Mouse (Mus musculus) CH12.LX (cell line): Measurements from ENCODE around the gene Tgfb1. TPM values are rescaled to one million over a fixed set of nuclear protein-coding genes. Genes with fewer than 3 reads are reported as not detected.

Source experiments
- DNase-seq: peaks from one replicate; pipeline ENCODE4 v3.0.0-alpha.2; 2013; ENCODE audit errors: extremely low read depth
- H3K27ac ChIP-seq: 2 replicates; pipeline ENCODE4 v1.5.1; 2012; ENCODE audit warnings: low read depth, mild to moderate bottlenecking, control low read depth, moderate library complexity; ENCODE audit not compliant: insufficient read depth
- H3K27me3 ChIP-seq: replicated peaks from 2 replicates; pipeline ENCODE3; 2012; ENCODE audit warnings: inconsistent platforms
- H3K36me3 ChIP-seq, 2 experiments: replicated peaks in 1 of 2; 2 replicates each; pipeline versions ENCODE3 to v1.6.1; 2012; ENCODE audit warnings: inconsistent platforms in 1 of 2, low read length in 1 of 2, mild to moderate bottlenecking in 1 of 2, mixed read lengths in 1 of 2, moderate library complexity in 1 of 2; ENCODE audit not compliant: control insufficient read depth in 1 of 2, insufficient read depth in 1 of 2
- H3K4me1 ChIP-seq, 2 experiments: 2 replicates each; pipeline ENCODE4 v1.6.1; 2012; ENCODE audit warnings: inconsistent platforms in 1 of 2, moderate library complexity in 1 of 2; ENCODE audit not compliant: insufficient read depth in 2 of 2, control insufficient read depth in 1 of 2
- H3K4me2 ChIP-seq: 2 replicates; pipeline ENCODE4 v1.6.1; 2012; ENCODE audit warnings: low read depth, mild to moderate bottlenecking, control low read depth; ENCODE audit not compliant: poor library complexity, insufficient read depth, severe bottlenecking
- H3K4me3 ChIP-seq, 3 experiments: fragments of 150-350 bp in 1 of 3; sonication (generic) in 1 of 3; replicated peaks in 1 of 3; 2 replicates each; pipeline versions ENCODE3 to v1.5.1; 2011 to 2012; ENCODE audit warnings: low read depth in 2 of 3, low read length in 2 of 3, mild to moderate bottlenecking in 2 of 3, moderate library complexity in 2 of 3, control low read depth in 1 of 3, improper control_type of control experiment in 1 of 3, inconsistent platforms in 1 of 3, mixed read lengths in 1 of 3; ENCODE audit not compliant: poor library complexity in 1 of 3
- H3K79me2 ChIP-seq: replicated peaks from 2 replicates; pipeline ENCODE4 v1.6.1; 2012; ENCODE audit warnings: mild to moderate bottlenecking, moderate library complexity; ENCODE audit not compliant: control insufficient read depth, poor library complexity, insufficient read depth, severe bottlenecking; ENCODE audit errors: extremely low read depth
- H3K9ac ChIP-seq: 2 replicates; pipeline ENCODE4 v1.6.1; 2012; ENCODE audit warnings: low read depth, mild to moderate bottlenecking, control low read depth, moderate library complexity; ENCODE audit not compliant: insufficient read depth
- H3K9me3 ChIP-seq: replicated peaks from 2 replicates; pipeline ENCODE3; 2012; ENCODE audit warnings: low read length, inconsistent platforms, mixed read lengths
- BHLHE40 ChIP-seq: IDR thresholded peaks from 2 replicates; pipeline ENCODE4 v1.6.1; 2011; ENCODE audit warnings: mild to moderate bottlenecking, low read depth, low read length, improper control_type of control experiment
- CHD2 ChIP-seq: IDR thresholded peaks from 2 replicates; pipeline ENCODE4 v1.6.1; 2011; ENCODE audit warnings: low read length, improper control_type of control experiment
- CTCF ChIP-seq, 2 experiments: IDR thresholded peaks in 1 of 2; conservative IDR thresholded peaks in 1 of 2; 2 replicates each; pipeline ENCODE4 v1.5.1; 2011 to 2012; ENCODE audit warnings: low read depth in 2 of 2, low read length in 2 of 2, improper control_type of control experiment in 1 of 2, inconsistent platforms in 1 of 2, mild to moderate bottlenecking in 1 of 2, moderate library complexity in 1 of 2
- E2F4 ChIP-seq: IDR thresholded peaks from 2 replicates; pipeline ENCODE4 v1.6.1; 2011; ENCODE audit warnings: low read depth, low read length, improper control_type of control experiment; ENCODE audit not compliant: insufficient replicate concordance
- ELF1 ChIP-seq: IDR thresholded peaks from 2 replicates; pipeline ENCODE4 v1.6.1; 2014; ENCODE audit warnings: low read depth, mild to moderate bottlenecking, inconsistent platforms, low read length, improper control_type of control experiment
- EP300 ChIP-seq: IDR thresholded peaks from 2 replicates; pipeline ENCODE4 v1.6.1; 2011; ENCODE audit warnings: low read length, improper control_type of control experiment
- ETS1 ChIP-seq: conservative IDR thresholded peaks from 2 replicates; pipeline ENCODE4 v1.6.1; 2012; ENCODE audit warnings: low read depth, mild to moderate bottlenecking, inconsistent platforms, low read length, improper control_type of control experiment, moderate library complexity
- GABPA ChIP-seq: IDR thresholded peaks from 2 replicates; pipeline ENCODE4 v1.6.1; 2012; ENCODE audit warnings: low read depth, low read length, improper control_type of control experiment, inconsistent platforms; ENCODE audit not compliant: insufficient replicate concordance
- HCFC1 ChIP-seq: IDR thresholded peaks from 2 replicates; pipeline ENCODE4 v1.6.1; 2012; ENCODE audit warnings: low read depth, mild to moderate bottlenecking, inconsistent platforms, low read length, improper control_type of control experiment
- IRF4 ChIP-seq: IDR thresholded peaks from 2 replicates; pipeline ENCODE4 v1.6.1; 2014; ENCODE audit warnings: low read depth, mild to moderate bottlenecking, inconsistent platforms, low read length, improper control_type of control experiment
- KAT2A ChIP-seq: IDR thresholded peaks from 2 replicates; pipeline ENCODE4 v1.6.1; 2012; ENCODE audit warnings: low read length, improper control_type of control experiment, inconsistent platforms; ENCODE audit not compliant: insufficient replicate concordance
- MAFK ChIP-seq: IDR thresholded peaks from 2 replicates; pipeline ENCODE4 v1.6.1; 2011; ENCODE audit warnings: low read length, improper control_type of control experiment; ENCODE audit not compliant: insufficient replicate concordance
- MAX ChIP-seq: IDR thresholded peaks from 2 replicates; pipeline ENCODE4 v1.6.1; 2011; ENCODE audit warnings: low read length, improper control_type of control experiment
- MAZ ChIP-seq: IDR thresholded peaks from 2 replicates; pipeline ENCODE4 v1.6.1; 2012; ENCODE audit warnings: low read depth, mild to moderate bottlenecking, inconsistent platforms, low read length, improper control_type of control experiment, moderate library complexity
- NELFE ChIP-seq: IDR thresholded peaks from 2 replicates; pipeline ENCODE4 v1.6.1; 2011; ENCODE audit warnings: low read depth, low read length, improper control_type of control experiment
- NRF1 ChIP-seq: IDR thresholded peaks from 2 replicates; pipeline ENCODE4 v1.6.1; 2014; ENCODE audit warnings: low read depth, mild to moderate bottlenecking, inconsistent platforms, low read length, improper control_type of control experiment, moderate library complexity
- PAX5 ChIP-seq: IDR thresholded peaks from 2 replicates; pipeline ENCODE4 v1.6.1; 2012; ENCODE audit warnings: low read length, inconsistent platforms, mixed read lengths
- POLR2A ChIP-seq: IDR thresholded peaks from 2 replicates; pipeline ENCODE4 v1.6.1; 2011; ENCODE audit warnings: low read depth, mild to moderate bottlenecking, improper control_type of control experiment, low read length
- RAD21 ChIP-seq: IDR thresholded peaks from 2 replicates; pipeline ENCODE4 v1.6.1; 2011; ENCODE audit warnings: low read depth, mild to moderate bottlenecking, low read length, improper control_type of control experiment, moderate library complexity
- SIN3A ChIP-seq: IDR thresholded peaks from 2 replicates; pipeline ENCODE4 v1.6.1; 2012; ENCODE audit warnings: low read length, improper control_type of control experiment, inconsistent platforms
- SMC3 ChIP-seq: IDR thresholded peaks from 2 replicates; pipeline ENCODE4 v1.6.1; 2011; ENCODE audit warnings: low read depth, low read length, improper control_type of control experiment
- TCF12 ChIP-seq: IDR thresholded peaks from 2 replicates; pipeline ENCODE4 v1.6.1; 2014; ENCODE audit warnings: low read depth, mild to moderate bottlenecking, inconsistent platforms, low read length, improper control_type of control experiment
- UBTF ChIP-seq: IDR thresholded peaks from 2 replicates; pipeline ENCODE4 v1.6.1; 2012; ENCODE audit warnings: low read depth, mild to moderate bottlenecking, inconsistent platforms, low read length, improper control_type of control experiment, moderate library complexity
- USF1 ChIP-seq: IDR thresholded peaks from 2 replicates; pipeline ENCODE4 v1.6.1; 2014; ENCODE audit warnings: low read depth, mild to moderate bottlenecking, inconsistent platforms, low read length, improper control_type of control experiment
- USF2 ChIP-seq: conservative IDR thresholded peaks from 2 replicates; pipeline ENCODE4 v1.6.1; 2011; ENCODE audit warnings: low read depth, low read length, improper control_type of control experiment
- ZC3H11A ChIP-seq: IDR thresholded peaks from 2 replicates; pipeline ENCODE4 v1.6.1; 2012; ENCODE audit warnings: low read depth, mild to moderate bottlenecking, inconsistent platforms, low read length, improper control_type of control experiment
- ZNF384 ChIP-seq: IDR thresholded peaks from 2 replicates; pipeline ENCODE4 v1.6.1; 2012; ENCODE audit warnings: low read depth, low read length, improper control_type of control experiment, inconsistent platforms
- dilution Hi-C: fragments of 300-500 bp; cut with MboI; formaldehyde crosslinking; loops from 2 replicates; pipeline ENCODE4 v1.14.3; 2020; ENCODE audit warnings: low sequenced_read_pairs; ENCODE audit not compliant: extremely low pct_unique_long_range_greater_than_20kb, extremely low pct_ligation_motif_present
- in situ Hi-C: fragments of 300-500 bp; cut with MboI; formaldehyde crosslinking; loops from 3 replicates; pipeline ENCODE4 v1.14.3; 2019; ENCODE audit warnings: low sequenced_read_pairs, low pct_ligation_motif_present, low pct_unique_long_range_greater_than_20kb, mixed read lengths
- polyA plus RNA-seq: library from polyadenylated mRNA; unstranded; fragments of >175 nt; gene quantifications from 2 replicates; pipeline ENCODE4 v1.2.1, GENCODE M21; 2012; ENCODE audit warnings: low read depth; ENCODE audit not compliant: insufficient read length
- total RNA-seq, 2 experiments: library from RNA; depleted of rRNA; stranded (reverse); fragments of 300-350 nt in 1 of 2; fragments of >200 nt in 1 of 2; gene quantifications; 2 replicates each; pipeline ENCODE4 v1.2.3; 2012 to 2014

Gene Tgfb1
- total and polyA plus RNA-seq, 3 experiments: 9.2 to 109 (median 25.9) TPM

GRCm38 (mm10) chr7:25669631-25670030 lies 17.2 kb upstream of the Tgfb1 start:
- Histone ChIP-seq H3K36me3 (peaks cover 48 to 74% of the 10 kb centered on the region in 2 experiments), H3K4me2 (no peak overlapping the region), H3K9me3 (peaks cover 3% of the 10 kb centered on the region), H3K27me3 (no peaks in the 10 kb centered on the region), H3K9ac (no peak overlapping the region), H3K4me3 (no peak overlapping the region), H3K4me1 (peaks cover 0 to 3% of the 10 kb centered on the region in 2 experiments; a peak in 1 of 4 replicates), H3K27ac (no peak overlapping the region), H3K79me2 (no peaks in the 10 kb centered on the region)
- in situ Hi-C loops: no loop called here
- dilution Hi-C loops: no loop called here
- TF ChIP-seq MAZ: no peak
- no peak for TF ChIP-seq UBTF
- no peak for TF ChIP-seq EP300
- TF ChIP-seq E2F4: no peak
- no peak for TF ChIP-seq ELF1
- no peak for TF ChIP-seq IRF4
- TF ChIP-seq GABPA: no peak
- no peak for TF ChIP-seq TCF12
- no peak for TF ChIP-seq SMC3
- TF ChIP-seq PAX5: no peak
- TF ChIP-seq NRF1: no peak
- no peak for TF ChIP-seq ZC3H11A
- TF ChIP-seq RAD21: no peak
- no peak for TF ChIP-seq KAT2A
- no peak for TF ChIP-seq USF1
- no peak for TF ChIP-seq USF2
- no peak for TF ChIP-seq MAX
- TF ChIP-seq CHD2: no peak
- TF ChIP-seq CTCF (conservative IDR thresholded peaks at IDR 0.05 in 1 of 2, IDR thresholded peaks at IDR 0.05 in 1 of 2; ENCODE audit: low read depth in 2 of 2, low read length in 2 of 2): no peak
- DNase-seq: no peak

- no peak for TF ChIP-seq CTCF (conservative IDR thresholded peaks at IDR 0.05 in 1 of 2, IDR thresholded peaks at IDR 0.05 in 1 of 2; ENCODE audit: low read depth in 2 of 2, low read length in 2 of 2)
- TF ChIP-seq SIN3A: no peak
- TF ChIP-seq USF1: no peak
- TF ChIP-seq TCF12: no peak
- TF ChIP-seq MAFK: no peak
- TF ChIP-seq HCFC1: no peak
- no peak for TF ChIP-seq ZC3H11A
- TF ChIP-seq NELFE: no peak
- no peak for TF ChIP-seq POLR2A
- TF ChIP-seq GABPA: no peak
- no peak for TF ChIP-seq BHLHE40
- TF ChIP-seq ZNF384: no peak
- TF ChIP-seq ETS1: no peak
- no peak for TF ChIP-seq RAD21
- TF ChIP-seq E2F4: no peak
- TF ChIP-seq EP300: no peak
- H3K36me3 ChIP-seq: peaks cover 44 to 69% of the 10 kb centered on the region in 2 experiments
- H3K9me3 ChIP-seq: peaks cover 3% of the 10 kb centered on the region
- H3K27ac ChIP-seq: no peak overlapping the region
- no peaks in the 10 kb centered on the region for H3K27me3 ChIP-seq
- no peaks in the 10 kb centered on the region for H3K79me2 ChIP-seq
- in situ Hi-C loops (no loop called here), dilution Hi-C loops (no loop called here)
- no peak overlapping the region for H3K9ac ChIP-seq
- no peak for DNase-seq
- H3K4me2 ChIP-seq: no peak overlapping the region
- no peak overlapping the region for H3K4me3 ChIP-seq
- H3K4me1 ChIP-seq: peaks cover 0 to 3% of the 10 kb centered on the region in 2 experiments; a peak in 1 of 4 replicates
Measured at GRCm38 (mm10) chr7:25670096-25670495, 16.7 kb upstream of the Tgfb1 start.
